Mouse (Mus musculus) hindbrain, embryonic 10.5 days (tissue): ENCODE measurements around the gene Hoxa11. TPM values are rescaled to one million over a fixed set of nuclear protein-coding genes. Genes with fewer than 3 reads are reported as not detected.

Experiments used
- DNase-seq: peaks from one replicate; pipeline ENCODE4 v3.0.0-alpha.2; 2017; ENCODE audit warnings: low spot score
- H3K27ac ChIP-seq: fragments of 300-500 bp; sonication (generic); 2 replicates; pipeline ENCODE4 v1.5.1; 2016; ENCODE audit warnings: mild to moderate bottlenecking, moderate library complexity
- H3K27me3 ChIP-seq: fragments of 300-500 bp; sonication (generic); 2 replicates; pipeline ENCODE4 v1.6.1; 2016; ENCODE audit warnings: mild to moderate bottlenecking; ENCODE audit not compliant: poor library complexity, insufficient read depth, severe bottlenecking
- H3K36me3 ChIP-seq: fragments of 300-500 bp; sonication (generic); 2 replicates; pipeline ENCODE4 v1.6.1; 2016; ENCODE audit warnings: mild to moderate bottlenecking, moderate library complexity
- H3K4me1 ChIP-seq: fragments of 300-500 bp; sonication (generic); replicated peaks from 2 replicates; pipeline ENCODE4 v1.6.1; 2016; ENCODE audit warnings: mild to moderate bottlenecking
- H3K4me3 ChIP-seq: fragments of 300-500 bp; sonication (generic); 2 replicates; pipeline ENCODE4 v1.5.1; 2016; ENCODE audit warnings: mild to moderate bottlenecking, moderate library complexity
- H3K9me3 ChIP-seq: fragments of 300-500 bp; sonication (generic); 2 replicates; pipeline ENCODE4 v1.6.1; 2016; ENCODE audit warnings: mild to moderate bottlenecking, moderate library complexity
- WGBS: fragments of 180-500 bp; shearing (Covaris S2); methylation state at CpG from one replicate; pipeline ENCODE4 v1.1.7; 2016; 5-methylcytosine and 5-hydroxymethylcytosine counted together
- polyA plus RNA-seq: library from polyadenylated mRNA; unstranded; fragments of >200 nt; fragmentation: Nextera tagmentation; extraction: Ambion mirVana; gene quantifications from 2 replicates; pipeline ENCODE4 v1.2.1, GENCODE M21; 2016

The Hoxa11 gene
- polyA plus RNA-seq, 1 experiment from 2014 or later, result not detected

- Histone ChIP-seq H3K27me3 (peaks cover 100% of the 10 kb centered on the region), H3K4me1 (peaks cover 20% of the 10 kb centered on the region), H3K9me3 (no peaks in the 10 kb centered on the region), H3K4me3 (peak overlapping the region; percentile 45), H3K36me3 (no peaks in the 10 kb centered on the region), H3K27ac (no peak overlapping the region)
- peak; percentile 68 for DNase-seq
- WGBS, result 2% methylated on average over 60 of the region's 60 CpGs
Measured at GRCm38 (mm10) chr6:52216691-52217458, 28.7 kb downstream of the Hoxa11 start.

GRCm38 (mm10) chr6:52215771-52216535 is 29.7 kb downstream of the Hoxa11 start:
- H3K4me1 ChIP-seq, result peaks cover 11% of the 10 kb centered on the region
- no peaks in the 10 kb centered on the region for H3K36me3 ChIP-seq
- 2% methylated on average over 30 of the region's 30 CpGs for WGBS
- no peak overlapping the region for H3K4me3 ChIP-seq
- no peak overlapping the region for H3K27ac ChIP-seq
- DNase-seq, result no peak
- H3K9me3 ChIP-seq, result no peaks in the 10 kb centered on the region
- peaks cover 100% of the 10 kb centered on the region for H3K27me3 ChIP-seq

GRCm38 (mm10) chr6:52215070-52215469 is 30.5 kb downstream of the Hoxa11 start:
- Histone ChIP-seq H3K4me1 (peaks cover 11% of the 10 kb centered on the region), H3K36me3 (no peaks in the 10 kb centered on the region), H3K27ac (no peak overlapping the region), H3K4me3 (no peak overlapping the region), H3K27me3 (peaks cover 100% of the 10 kb centered on the region), H3K9me3 (no peaks in the 10 kb centered on the region)
- DNase-seq, result no peak
- WGBS, result 14% methylated on average over 3 of the region's 3 CpGs

- Histone ChIP-seq H3K27me3 (peaks cover 100% of the 10 kb centered on the region), H3K4me3 (no peak overlapping the region), H3K4me1 (peaks cover 11% of the 10 kb centered on the region), H3K27ac (no peak overlapping the region), H3K36me3 (no peaks in the 10 kb centered on the region), H3K9me3 (no peaks in the 10 kb centered on the region)
- no peak for DNase-seq
- 9% methylated on average over 5 of the region's 5 CpGs for WGBS
Measured at GRCm38 (mm10) chr6:52214271-52214670, 31.3 kb downstream of the Hoxa11 start.

GRCm38 (mm10) chr6:52213119-52213986 is 32.3 kb downstream of the Hoxa11 start, which contains the start of the genes Hoxa3 and Gm28308:
Gene Hoxa3 (minus strand): TSS chr6:52213336.
Gene Gm28308 (minus strand): TSS chr6:52213339.
- Histone ChIP-seq H3K4me3 (no peak within 1 kb of the TSS), H3K27ac (no peak within 1 kb of the TSS), H3K9me3 (no peaks in the 10 kb centered on the region), H3K4me1 (peaks cover 17% of the 10 kb centered on the region), H3K27me3 (peaks cover 100% of the 10 kb centered on the region), H3K36me3 (no peaks in the 10 kb centered on the region)
- 2% methylated on average over 38 of the region's 38 CpGs for WGBS
- DNase-seq, result no peak

- H3K4me1 ChIP-seq, result peaks cover 18% of the 10 kb centered on the region
- no peak overlapping the region for H3K27ac ChIP-seq
- no peaks in the 10 kb centered on the region for H3K36me3 ChIP-seq
- H3K27me3 ChIP-seq, result peaks cover 100% of the 10 kb centered on the region
- H3K4me3 ChIP-seq, result no peak overlapping the region
- H3K9me3 ChIP-seq, result no peaks in the 10 kb centered on the region
- 1% methylated on average over 22 of the region's 22 CpGs for WGBS
- no peak for DNase-seq
Measured at GRCm38 (mm10) chr6:52212556-52213118, 33.0 kb downstream of the Hoxa11 start.

- no peak overlapping the region for H3K27ac ChIP-seq
- no peaks in the 10 kb centered on the region for H3K36me3 ChIP-seq
- WGBS, result 2% methylated on average over 13 of the region's 13 CpGs
- H3K4me3 ChIP-seq, result no peak overlapping the region
- peaks cover 11% of the 10 kb centered on the region for H3K4me1 ChIP-seq
- H3K27me3 ChIP-seq, result peaks cover 100% of the 10 kb centered on the region
- no peaks in the 10 kb centered on the region for H3K9me3 ChIP-seq
- DNase-seq, result no peak
Measured at GRCm38 (mm10) chr6:52211961-52212360, 33.6 kb downstream of the Hoxa11 start.

- H3K9me3 ChIP-seq, result no peaks in the 10 kb centered on the region
- peaks cover 100% of the 10 kb centered on the region for H3K27me3 ChIP-seq
- H3K4me1 ChIP-seq, result peaks cover 9% of the 10 kb centered on the region
- no peak overlapping the region for H3K4me3 ChIP-seq
- WGBS, result under 1% methylated on average over 37 of the region's 37 CpGs
- no peak overlapping the region for H3K27ac ChIP-seq
- DNase-seq, result peak; percentile 81
- H3K36me3 ChIP-seq, result no peaks in the 10 kb centered on the region
Measured at GRCm38 (mm10) chr6:52211170-52211935, 34.3 kb downstream of the Hoxa11 start.

GRCm38 (mm10) chr6:52209685-52210046 is 35.9 kb downstream of the Hoxa11 start:
- Histone ChIP-seq H3K36me3 (no peaks in the 10 kb centered on the region), H3K4me1 (peaks cover 9% of the 10 kb centered on the region), H3K27me3 (peaks cover 100% of the 10 kb centered on the region), H3K9me3 (no peaks in the 10 kb centered on the region), H3K4me3 (no peak overlapping the region), H3K27ac (no peak overlapping the region)
- no peak for DNase-seq
- WGBS, result 4% methylated on average over 12 of the region's 12 CpGs

- DNase-seq, result no peak
- no peaks in the 10 kb centered on the region for H3K9me3 ChIP-seq
- peaks cover 100% of the 10 kb centered on the region for H3K27me3 ChIP-seq
- H3K4me1 ChIP-seq, result peaks cover 15% of the 10 kb centered on the region
- WGBS, result 3% methylated on average over 18 of the region's 18 CpGs
- H3K36me3 ChIP-seq, result no peaks in the 10 kb centered on the region
- H3K27ac ChIP-seq, result no peak overlapping the region
- H3K4me3 ChIP-seq, result peak overlapping the region; percentile 25; the same call in 1 of the 2 replicates
Measured at GRCm38 (mm10) chr6:52208868-52209684, 36.5 kb downstream of the Hoxa11 start.
